Mouse (Mus musculus) forebrain, embryonic 14.5 days (tissue): ENCODE results near the gene Lemd1. TPM values are rescaled to one million over a fixed set of nuclear protein-coding genes. Genes with fewer than 3 reads are reported as not detected.

Experiments used
- ATAC-seq: fragments of 200-750 bp; cut with Nextera tagmentation; 2 replicates; pipeline ENCODE4 v1.8.0; 2017; ENCODE audit warnings: mild to moderate bottlenecking, moderate library complexity
- DNase-seq: peaks from one replicate; pipeline ENCODE4 v3.0.0-alpha.2; 2015; ENCODE audit warnings: low spot score
- H3K27ac ChIP-seq: fragments of 300-500 bp; sonication (generic); 2 replicates; pipeline ENCODE4 v1.5.1; 2014; ENCODE audit warnings: low read depth, mild to moderate bottlenecking, control low read depth, low read length, moderate library complexity
- H3K27me3 ChIP-seq: fragments of 300-500 bp; sonication (generic); replicated peaks from 2 replicates; pipeline ENCODE4 v1.6.1; 2014; ENCODE audit warnings: low read length, control low read depth, mixed read lengths; ENCODE audit not compliant: control insufficient read depth, insufficient read depth
- H3K36me3 ChIP-seq: fragments of 300-500 bp; sonication (generic); 2 replicates; pipeline ENCODE4 v1.6.1; 2014; ENCODE audit warnings: low read length, control low read depth; ENCODE audit not compliant: control insufficient read depth, insufficient read depth
- H3K4me1 ChIP-seq: fragments of 300-500 bp; sonication (generic); 2 replicates; pipeline ENCODE4 v1.6.1; 2014; ENCODE audit warnings: antibody characterized with exemption, low read length, control low read depth; ENCODE audit not compliant: control insufficient read depth, insufficient read depth
- H3K4me2 ChIP-seq: fragments of 300-500 bp; sonication (generic); 2 replicates; pipeline ENCODE4 v1.6.1; 2014; ENCODE audit warnings: mild to moderate bottlenecking, control low read depth, low read length
- H3K4me3 ChIP-seq: fragments of 300-500 bp; sonication (generic); 2 replicates; pipeline ENCODE4 v1.5.1; 2014; ENCODE audit warnings: low read depth, low read length, control low read depth
- H3K9ac ChIP-seq: fragments of 300-500 bp; sonication (generic); 2 replicates; pipeline ENCODE4 v1.6.1; 2014; ENCODE audit warnings: mild to moderate bottlenecking, low read length, control low read depth, moderate library complexity
- H3K9me3 ChIP-seq: fragments of 300-500 bp; sonication (generic); replicated peaks from 2 replicates; pipeline ENCODE4 v1.6.1; 2016; ENCODE audit warnings: low read length, control low read depth, mixed read lengths; ENCODE audit not compliant: control insufficient read depth
- WGBS: fragments of 180-500 bp; shearing (Covaris S2); extraction: QIAGEN DNeasy Blood & Tissue Kit; methylation state at CpG from one replicate; pipeline ENCODE4 v1.1.7; 2014; 5-methylcytosine and 5-hydroxymethylcytosine counted together
- polyA plus RNA-seq: library from polyadenylated mRNA; unstranded; fragments of >200 nt; fragmentation: Nextera tagmentation; extraction: Ambion mirVana; gene quantifications from 2 replicates; pipeline ENCODE4 v1.2.1, GENCODE M21; 2014

Lemd1 gene
- polyA plus RNA-seq, 1 experiment from 2014 or later, result 18.7 TPM

GRCm38 (mm10) chr1:132264577-132264976 lies 73.3 kb downstream of the Lemd1 start:
- ATAC-seq (no peak), DNase-seq (no peak)
- no peaks in the 10 kb centered on the region for H3K4me1 ChIP-seq
- H3K27ac ChIP-seq, result no peak overlapping the region
- WGBS, result 87% methylated on average over 7 of the region's 7 CpGs
- H3K4me2 ChIP-seq, result no peak overlapping the region
- H3K9me3 ChIP-seq, result no peaks in the 10 kb centered on the region
- H3K9ac ChIP-seq, result no peak overlapping the region
- no peaks in the 10 kb centered on the region for H3K36me3 ChIP-seq
- H3K4me3 ChIP-seq, result no peak overlapping the region
- no peaks in the 10 kb centered on the region for H3K27me3 ChIP-seq

DNA sequence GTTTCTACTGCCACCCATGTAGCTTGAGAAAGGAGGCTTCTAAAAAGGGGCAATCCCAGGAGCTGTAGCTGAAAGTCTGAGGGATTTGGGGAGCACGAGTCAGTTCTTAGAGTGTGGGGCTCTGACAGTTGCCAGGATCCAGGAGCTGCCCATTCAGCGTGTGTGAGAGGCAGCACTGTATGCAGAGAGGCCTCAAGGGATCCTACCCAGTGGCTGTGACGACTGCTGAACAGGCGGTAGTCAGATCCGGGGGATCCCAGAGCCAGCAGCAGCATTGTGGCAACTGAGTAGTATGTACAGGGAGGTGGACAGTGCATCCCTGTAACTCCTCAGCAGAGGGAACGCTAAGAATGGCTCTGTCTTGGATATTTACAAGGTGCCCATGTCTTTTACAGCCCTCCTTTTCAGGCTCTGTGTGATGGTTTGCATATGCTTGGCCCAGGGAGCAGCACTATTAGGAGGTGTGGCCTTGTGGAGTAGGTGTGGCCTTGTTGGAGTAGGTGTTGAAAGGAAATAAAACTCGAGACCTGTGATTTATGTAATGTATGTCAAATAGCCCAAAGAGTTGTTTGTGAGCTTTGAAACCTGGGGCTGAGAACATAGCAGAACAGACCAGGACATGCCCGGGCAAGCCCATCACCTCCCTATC lies 74.1 kb downstream of the Lemd1 start:
- no peak overlapping the region for H3K4me2 ChIP-seq
- no peaks in the 10 kb centered on the region for H3K9me3 ChIP-seq
- H3K9ac ChIP-seq, result no peak overlapping the region
- no peaks in the 10 kb centered on the region for H3K27me3 ChIP-seq
- no peak overlapping the region for H3K27ac ChIP-seq
- no peak overlapping the region for H3K4me3 ChIP-seq
- 76% methylated on average over 8 of the region's 8 CpGs for WGBS
- H3K36me3 ChIP-seq, result no peaks in the 10 kb centered on the region
- ATAC-seq (no peak), DNase-seq (no peak)
- H3K4me1 ChIP-seq, result no peaks in the 10 kb centered on the region

- DNase-seq, result no peak
- 90% methylated on average over 10 of the region's 10 CpGs for WGBS
Observed at GRCm38 (mm10) chr1:132265936-132266335, 74.7 kb downstream of the Lemd1 start.

DNA sequence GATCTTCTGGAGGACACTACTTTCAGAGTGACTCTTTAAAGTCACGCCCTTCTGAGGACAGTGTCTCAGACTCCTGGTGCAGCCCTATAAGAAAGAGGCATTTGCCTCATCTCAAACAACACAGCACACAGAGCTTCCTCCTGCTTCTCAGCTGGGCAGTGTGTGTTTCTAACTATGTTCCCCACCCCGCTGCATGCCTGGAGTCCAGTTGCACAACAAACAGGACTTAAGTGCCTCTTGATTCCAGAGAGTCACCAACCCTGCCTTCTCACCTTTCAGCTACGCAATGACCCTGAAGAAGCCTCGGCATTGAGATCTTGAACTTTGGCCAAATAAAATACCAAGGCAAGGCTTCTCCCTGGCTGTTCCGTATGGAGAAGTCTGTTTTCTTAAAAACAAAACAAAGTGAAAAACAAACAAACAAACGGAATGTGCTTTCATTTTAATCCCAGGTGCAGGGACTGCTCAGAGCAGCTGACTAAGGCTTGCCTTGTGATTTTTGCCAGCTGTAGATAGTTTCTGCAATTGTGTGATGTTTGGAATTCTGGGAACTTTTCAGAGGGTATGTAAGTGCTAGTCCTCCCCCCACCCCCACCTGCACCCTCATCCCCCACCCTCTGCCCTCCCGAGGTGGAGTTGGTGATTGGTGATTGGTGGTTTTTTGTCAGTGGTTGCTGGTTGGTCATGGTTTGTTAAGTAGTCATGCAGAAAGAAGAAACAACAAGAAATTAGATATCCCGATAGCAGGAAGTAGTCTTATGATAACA lies 75.7 kb downstream of the Lemd1 start:
- H3K4me3 ChIP-seq, result no peak overlapping the region
- H3K27me3 ChIP-seq, result no peaks in the 10 kb centered on the region
- no peak overlapping the region for H3K9ac ChIP-seq
- H3K36me3 ChIP-seq, result no peaks in the 10 kb centered on the region
- no peaks in the 10 kb centered on the region for H3K4me1 ChIP-seq
- no peak overlapping the region for H3K27ac ChIP-seq
- ATAC-seq (no peak), DNase-seq (no peak)
- 76% methylated on average over 8 of the region's 8 CpGs for WGBS
- H3K4me2 ChIP-seq, result no peak overlapping the region
- no peaks in the 10 kb centered on the region for H3K9me3 ChIP-seq

More at GRCm38 (mm10) chr1:132265936-132266335, 74.7 kb downstream of the Lemd1 start:
- Histone ChIP-seq H3K4me2 (no peak overlapping the region), H3K9me3 (no peaks in the 10 kb centered on the region), H3K4me1 (no peaks in the 10 kb centered on the region), H3K9ac (no peak overlapping the region), H3K4me3 (no peak overlapping the region), H3K36me3 (no peaks in the 10 kb centered on the region), H3K27ac (no peak overlapping the region), H3K27me3 (no peaks in the 10 kb centered on the region)
- no peak for ATAC-seq

DNA sequence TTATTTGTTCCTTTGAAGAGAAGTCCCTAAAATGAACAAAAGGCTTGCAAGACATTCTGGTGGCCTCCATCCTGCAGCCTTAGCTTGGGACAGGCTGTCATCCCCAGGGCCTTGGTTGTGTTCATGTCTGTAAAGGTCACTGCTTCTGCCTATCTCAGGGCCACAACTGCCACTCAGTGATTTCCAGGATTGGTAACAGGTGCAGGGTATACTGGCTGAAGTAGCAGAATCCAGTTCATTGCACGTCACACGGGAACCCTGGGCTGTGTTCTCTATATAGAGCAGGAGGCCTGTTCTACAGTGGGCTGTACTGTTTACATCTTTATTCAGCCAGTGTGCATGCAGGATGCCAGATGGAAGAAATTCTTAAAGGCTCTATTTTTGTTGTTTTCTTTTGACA lies 76.7 kb downstream of the Lemd1 start:
- Histone ChIP-seq H3K4me1 (no peaks in the 10 kb centered on the region), H3K9me3 (no peaks in the 10 kb centered on the region), H3K9ac (no peak overlapping the region), H3K27ac (no peak overlapping the region), H3K4me2 (no peak overlapping the region), H3K4me3 (no peak overlapping the region), H3K36me3 (no peaks in the 10 kb centered on the region), H3K27me3 (no peaks in the 10 kb centered on the region)
- ATAC-seq (no peak), DNase-seq (peak; percentile 16)
- WGBS, result 43% methylated on average over 2 of the region's 2 CpGs

DNA sequence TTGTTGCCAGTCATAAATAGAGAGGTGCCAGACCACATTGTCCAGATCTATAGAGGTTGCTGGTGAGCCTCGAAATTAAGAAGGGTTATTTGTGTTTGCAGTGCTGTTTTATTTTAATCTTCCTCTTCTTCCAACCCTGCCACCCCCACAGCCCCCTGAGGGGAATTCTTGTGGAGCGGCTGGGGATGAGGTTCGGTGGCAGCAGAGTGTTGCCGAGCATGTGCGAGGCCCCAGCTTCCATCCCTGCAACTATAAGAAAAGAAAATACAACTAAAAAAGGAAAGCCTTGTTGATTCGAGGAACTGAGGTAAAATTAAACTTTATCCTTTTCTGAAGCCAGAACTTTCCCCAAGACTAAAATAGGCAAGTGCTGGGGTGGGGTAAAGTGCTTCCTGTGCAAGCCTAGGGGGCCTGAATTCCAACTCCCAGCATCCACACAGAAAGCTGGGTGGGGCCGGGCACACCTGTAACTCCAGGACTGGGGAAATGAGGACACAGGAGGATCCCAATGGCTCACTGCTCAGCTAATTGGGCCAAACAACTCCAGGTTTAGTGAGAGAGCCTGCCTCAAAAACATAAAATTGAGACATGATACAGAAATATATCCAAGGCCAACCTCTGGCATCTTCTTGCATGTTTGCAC lies 77.3 kb downstream of the Lemd1 start:
- H3K4me3 ChIP-seq, result no peak overlapping the region
- H3K27ac ChIP-seq, result no peak overlapping the region
- ATAC-seq, result no peak
- H3K27me3 ChIP-seq, result no peaks in the 10 kb centered on the region
- DNase-seq, result no peak
- H3K4me1 ChIP-seq, result no peaks in the 10 kb centered on the region
- 59% methylated on average over 7 of the region's 7 CpGs for WGBS
- H3K36me3 ChIP-seq, result no peaks in the 10 kb centered on the region
- no peak overlapping the region for H3K4me2 ChIP-seq
- H3K9ac ChIP-seq, result no peak overlapping the region
- H3K9me3 ChIP-seq, result no peaks in the 10 kb centered on the region

- DNase-seq (no peak), ATAC-seq (no peak)
- Histone ChIP-seq H3K4me1 (no peaks in the 10 kb centered on the region), H3K36me3 (no peaks in the 10 kb centered on the region), H3K4me2 (no peak overlapping the region), H3K9ac (no peak overlapping the region), H3K27ac (no peak overlapping the region), H3K9me3 (no peaks in the 10 kb centered on the region), H3K27me3 (no peaks in the 10 kb centered on the region), H3K4me3 (no peak overlapping the region)
- 39% methylated on average over 3 of the region's 3 CpGs for WGBS
Observed at GRCm38 (mm10) chr1:132271237-132271636, 80.0 kb downstream of the Lemd1 start.

GRCm38 (mm10) chr1:132276694-132277093 lies 85.5 kb downstream of the Lemd1 start:
- H3K9me3 ChIP-seq, result no peaks in the 10 kb centered on the region
- no peaks in the 10 kb centered on the region for H3K36me3 ChIP-seq
- H3K4me2 ChIP-seq, result no peak overlapping the region
- DNase-seq (no peak), ATAC-seq (no peak)
- 83% methylated on average over 3 of the region's 3 CpGs for WGBS
- no peak overlapping the region for H3K27ac ChIP-seq
- peaks cover 2% of the 10 kb centered on the region for H3K4me1 ChIP-seq
- no peak overlapping the region for H3K4me3 ChIP-seq
- H3K9ac ChIP-seq, result no peak overlapping the region
- H3K27me3 ChIP-seq, result no peaks in the 10 kb centered on the region

DNA sequence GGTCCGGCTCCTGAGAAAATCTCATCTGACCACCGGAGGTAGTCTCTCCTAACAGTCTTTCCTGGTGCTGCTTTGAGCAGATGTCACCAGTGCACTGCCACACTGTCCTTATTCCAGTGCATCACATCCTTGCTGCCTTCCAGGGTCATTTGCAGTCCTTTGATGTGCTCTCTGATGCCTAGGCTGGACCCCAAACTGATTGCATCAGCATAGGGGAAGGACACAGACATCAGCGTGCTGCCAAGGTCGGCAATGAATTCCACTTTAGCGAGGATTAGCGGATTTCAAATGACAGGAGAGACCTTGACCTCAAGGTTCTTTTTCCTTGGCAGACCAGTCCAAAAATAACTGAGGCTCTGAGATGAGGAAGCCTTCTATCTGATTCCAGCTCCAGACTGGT lies 85.9 kb downstream of the Lemd1 start:
- no peak overlapping the region for H3K27ac ChIP-seq
- DNase-seq (no peak), ATAC-seq (no peak)
- H3K9me3 ChIP-seq, result no peaks in the 10 kb centered on the region
- no peaks in the 10 kb centered on the region for H3K36me3 ChIP-seq
- WGBS, result 77% methylated on average over 6 of the region's 6 CpGs
- H3K4me3 ChIP-seq, result no peak overlapping the region
- no peaks in the 10 kb centered on the region for H3K27me3 ChIP-seq
- H3K4me1 ChIP-seq, result peaks cover 7% of the 10 kb centered on the region
- H3K4me2 ChIP-seq, result no peak overlapping the region
- no peak overlapping the region for H3K9ac ChIP-seq
